Mouse (Mus musculus) liver, embryonic 14.5 days (tissue): ENCODE data around the gene Slc5a4b.

ENCODE experiments used
- CTCF ChIP-seq: IDR thresholded peaks from 2 replicates; pipeline ENCODE4 v1.5.1; 2016; ENCODE audit warnings: antibody characterized with exemption, low read depth, control low read depth
- EP300 ChIP-seq: IDR thresholded peaks from 2 replicates; pipeline ENCODE4 v1.6.1; 2016; ENCODE audit warnings: antibody characterized with exemption, low read depth

GRCm38 (mm10) chr10:76110861-76111260 is at the start of gene Slc5a4b:
- TF ChIP-seq CTCF: no peak
- TF ChIP-seq EP300: no peak
